Mouse (Mus musculus): ENCODE measurements around the gene Slc4a4. TPM values are rescaled to one million over a fixed set of nuclear protein-coding genes. Genes with fewer than 3 reads are reported as not detected.

Gene Slc4a4
- polyA plus RNA-seq (2015; fragmentation: Illumina TruSeq; extraction: RNeasy Lipid Tissue Mini Kit (QIAGEN cat#74804); ENCODE audit: insufficient read depth, low read depth, low replicate concordance) = 2.2 TPM

GRCm38 (mm10) chr5:88886668-88887555, at the start of gene Slc4a4:
TSS of gene Slc4a4 (plus strand) at chr5:88886818.

Other genes with a start within 250 kb of the Slc4a4 start
- gene Grsf1, start 210.6 kb upstream of the Slc4a4 start, polyA plus RNA-seq (2015; fragmentation: Illumina TruSeq; extraction: RNeasy Lipid Tissue Mini Kit (QIAGEN cat#74804); ENCODE audit: insufficient read depth, low read depth, low replicate concordance) = 12.7 TPM
- 2.9 TPM for gene Mob1b, start 166.0 kb upstream of the Slc4a4 start, polyA plus RNA-seq (2015; fragmentation: Illumina TruSeq; extraction: RNeasy Lipid Tissue Mini Kit (QIAGEN cat#74804); ENCODE audit: insufficient read depth, low read depth, low replicate concordance)
- 1.6 TPM for gene Dck, start 121.8 kb upstream of the Slc4a4 start, polyA plus RNA-seq (2015; fragmentation: Illumina TruSeq; extraction: RNeasy Lipid Tissue Mini Kit (QIAGEN cat#74804); ENCODE audit: insufficient read depth, low read depth, low replicate concordance)

Data from pancreas, adult 10 weeks (tissue).